Mouse (Mus musculus) frontal cortex, postnatal 10 days (tissue): ENCODE measurements around the gene Tmem81.
"Not testable (repeated sequence)": the region's sequence is repeated elsewhere in the genome, so short reads cannot be mapped to it uniquely, and the experiment has no call there.

Experiments
- DNase-seq, 2 experiments: peaks; one replicate each; pipeline ENCODE4 v3.0.0; 2022; ENCODE audit warnings: low spot score in 2 of 2, mixed read lengths in 1 of 2

Gene Tmem81

DNA sequence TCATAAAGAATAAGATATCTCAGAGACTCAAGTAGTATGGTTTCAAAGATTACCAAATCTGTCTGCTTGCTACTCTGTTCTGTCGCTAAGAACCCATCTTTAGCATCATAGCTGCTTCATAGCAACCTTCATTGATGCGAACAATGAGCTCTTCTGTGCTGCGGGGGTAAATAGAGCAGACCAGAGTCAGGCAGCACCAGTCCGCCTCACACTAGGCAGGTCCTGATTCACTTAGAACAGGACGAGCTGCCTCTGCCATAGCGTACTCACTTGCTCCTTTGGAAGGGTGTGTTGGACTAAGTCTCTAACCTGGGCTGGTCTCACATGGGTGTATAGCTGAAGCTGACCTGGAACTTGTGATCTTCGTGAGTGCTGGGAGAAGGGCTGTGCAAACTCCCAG is at the start of gene Tmem81:
Gene Tmem81 (plus strand): TSS at position 173 of the 400 bp plus-strand sequence.
- no peak for DNase-seq

DNA sequence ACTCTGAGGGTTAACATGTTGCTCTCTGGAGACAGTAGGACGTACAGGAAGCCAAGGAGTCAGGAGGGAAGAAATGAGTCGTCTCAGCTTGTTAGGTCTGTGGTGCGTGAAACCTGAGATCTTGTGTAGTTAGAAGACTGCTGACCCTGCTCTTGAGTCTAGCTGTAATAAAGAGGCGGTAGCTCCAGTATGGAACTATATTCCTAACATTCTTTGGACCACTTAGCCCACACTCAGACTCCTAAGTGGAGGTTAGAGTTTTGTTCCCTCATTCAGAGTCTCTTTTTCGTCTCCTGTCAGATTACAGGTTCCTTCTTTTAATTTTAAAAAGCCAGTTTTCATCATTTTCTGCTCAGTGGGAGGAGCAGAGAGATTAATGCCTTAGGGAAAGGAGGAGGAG is 41.4 kb upstream of the Tmem81 start:
- no peak for DNase-seq

DNA sequence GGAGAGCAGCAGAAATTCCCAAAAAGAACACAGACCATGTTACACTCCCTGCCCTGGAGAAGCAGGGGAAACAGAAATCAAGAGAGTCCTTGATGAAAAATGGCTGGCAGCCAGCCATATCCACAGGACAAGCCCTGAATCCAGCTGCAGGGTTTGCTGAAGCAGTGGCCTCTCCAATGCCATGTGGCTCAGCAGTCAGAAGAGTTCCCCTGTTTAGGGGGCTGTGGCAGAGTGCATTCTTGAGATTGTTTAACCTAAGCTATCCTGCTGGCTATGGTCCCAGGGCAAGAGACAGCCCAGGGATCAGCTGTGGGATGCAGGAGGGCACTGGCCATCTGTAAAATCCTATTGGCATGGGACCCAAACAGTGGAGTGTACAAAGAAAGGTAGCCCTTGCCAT is 37.1 kb upstream of the Tmem81 start:
- no peak for DNase-seq

DNA sequence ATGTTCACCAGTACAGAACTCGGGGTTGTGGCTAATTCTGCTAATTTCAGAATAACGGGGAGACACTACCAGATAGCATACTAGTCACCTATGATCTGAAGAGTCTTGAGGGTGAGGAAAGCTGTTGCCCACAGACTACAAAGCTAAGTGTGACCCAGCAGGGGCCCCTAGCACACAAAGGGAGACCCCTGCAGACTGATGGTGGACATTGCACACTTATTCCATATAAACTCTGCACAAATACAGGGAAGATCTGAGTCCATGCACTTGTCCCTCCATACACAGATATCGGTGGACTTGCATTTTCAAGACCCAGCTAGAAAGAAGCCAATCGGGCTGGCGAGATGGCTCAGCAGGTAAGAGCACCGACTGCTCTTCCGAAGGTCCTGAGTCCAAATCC is 36.5 kb upstream of the Tmem81 start:
- no peak for DNase-seq

DNA sequence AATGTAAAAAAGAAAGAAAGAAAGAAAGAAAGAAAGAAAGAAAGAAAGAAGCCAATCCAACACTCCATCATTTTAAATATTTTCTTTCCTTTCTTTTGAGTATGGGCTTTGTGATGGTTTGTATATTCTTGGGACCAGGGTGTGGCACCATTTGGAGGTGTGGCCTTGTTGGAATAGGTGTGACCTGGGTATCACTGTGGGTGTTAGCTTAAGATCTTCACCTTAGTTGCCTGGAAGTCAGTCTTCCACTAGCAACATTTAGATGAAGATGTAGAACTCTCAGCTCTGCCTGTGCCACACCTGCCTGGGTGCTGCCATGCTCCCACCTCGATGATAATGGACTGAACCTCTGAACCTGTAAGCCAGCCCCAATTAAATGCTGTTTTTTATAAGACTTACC is 36.0 kb upstream of the Tmem81 start:
- DNase-seq, result not testable (repeated sequence)

DNA sequence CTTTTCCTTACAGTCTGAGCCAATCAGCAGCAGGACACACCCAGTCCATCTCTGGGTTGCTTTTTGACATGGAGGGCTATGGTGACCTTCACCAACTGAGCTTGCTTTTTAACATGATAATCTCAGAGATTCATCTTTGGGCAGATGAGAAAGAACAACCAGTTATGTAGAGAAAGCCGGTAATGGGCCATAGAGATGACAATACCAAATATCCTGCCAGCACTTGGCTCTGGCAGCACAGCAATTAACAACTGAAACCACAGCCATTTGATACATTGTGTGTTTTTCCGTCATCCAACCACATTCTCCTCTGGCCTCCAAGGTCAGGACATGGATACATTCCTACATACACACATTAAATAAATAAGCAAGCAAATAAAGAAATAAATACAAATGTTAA is 35.0 kb upstream of the Tmem81 start:
- no peak for DNase-seq

DNA sequence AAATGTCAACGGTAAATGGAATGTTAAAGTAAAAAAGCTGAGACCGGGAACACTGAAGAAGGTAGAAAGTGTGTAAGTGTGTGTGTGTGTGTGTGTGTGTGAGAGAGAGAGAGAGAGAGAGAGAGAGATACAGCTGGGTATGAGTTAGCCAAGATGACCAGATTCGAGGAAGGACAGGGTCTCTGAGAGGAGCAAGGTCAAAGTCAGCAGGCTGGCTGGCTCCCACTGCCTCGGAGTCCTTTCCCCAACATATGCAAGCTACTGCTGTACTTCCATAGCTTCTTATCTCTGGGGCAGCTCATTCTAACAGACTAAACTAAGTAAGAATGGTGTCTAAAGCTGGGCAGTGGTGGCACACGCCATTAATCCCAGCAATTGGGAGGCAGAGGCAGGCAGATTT is 34.5 kb upstream of the Tmem81 start:
- DNase-seq, result no peak

DNA sequence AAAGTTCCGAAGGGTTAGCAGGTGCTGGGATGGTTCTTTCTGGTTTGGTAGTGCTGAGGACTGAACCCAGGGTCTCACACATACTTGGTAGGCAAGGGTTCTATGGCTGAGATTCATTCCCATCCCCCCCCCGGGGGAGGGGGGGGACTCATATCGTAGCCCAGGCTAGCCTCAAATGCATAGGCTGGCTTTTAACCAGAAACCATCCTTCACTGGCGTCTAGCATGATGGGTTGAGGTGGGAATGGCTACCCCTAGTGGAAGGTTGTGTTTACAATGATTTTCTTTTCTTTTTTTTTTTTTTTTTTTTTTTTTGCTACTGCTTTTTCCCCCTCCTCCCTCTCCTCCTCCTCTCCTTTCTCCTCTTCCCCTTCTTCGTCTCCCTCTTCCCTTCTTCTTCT is 33.5 kb upstream of the Tmem81 start:
- no peak for DNase-seq

DNA sequence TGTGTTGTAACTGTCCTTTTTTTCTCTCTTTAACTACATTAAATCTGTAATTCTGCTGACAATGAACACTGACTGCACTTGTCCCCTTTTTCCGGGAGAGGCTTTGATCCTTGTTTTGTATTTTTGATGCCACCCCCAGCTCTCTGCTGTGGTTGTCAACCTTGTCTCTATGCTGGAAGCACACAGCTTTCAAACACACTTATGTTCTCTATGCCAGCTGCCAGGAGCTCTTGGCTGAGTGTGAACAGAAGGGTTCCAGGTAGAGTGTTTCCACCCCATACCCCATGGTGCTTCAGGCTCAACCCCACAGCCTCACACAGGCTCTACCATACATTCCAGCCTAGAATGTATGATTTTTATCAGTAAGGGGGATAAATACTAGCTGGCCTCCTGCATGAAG is 31.5 kb upstream of the Tmem81 start:
- DNase-seq, result no peak

DNA sequence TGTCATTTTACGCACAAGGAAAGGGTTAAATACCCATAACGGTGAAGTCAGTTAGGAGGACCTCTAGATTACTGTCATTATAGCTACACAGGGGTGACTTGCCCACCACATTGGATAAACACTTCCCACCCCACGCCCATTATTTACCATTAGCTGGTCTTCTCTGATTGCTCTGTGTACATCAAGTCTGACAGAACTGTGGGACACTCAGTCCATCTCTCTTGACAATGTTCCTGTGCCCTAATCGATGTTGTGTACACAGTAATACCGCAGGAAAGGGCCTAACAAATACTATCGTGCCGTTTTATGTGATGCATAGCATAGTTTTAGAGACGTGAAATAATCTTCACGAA is 29.5 kb upstream of the Tmem81 start:
- DNase-seq, result no peak

DNA sequence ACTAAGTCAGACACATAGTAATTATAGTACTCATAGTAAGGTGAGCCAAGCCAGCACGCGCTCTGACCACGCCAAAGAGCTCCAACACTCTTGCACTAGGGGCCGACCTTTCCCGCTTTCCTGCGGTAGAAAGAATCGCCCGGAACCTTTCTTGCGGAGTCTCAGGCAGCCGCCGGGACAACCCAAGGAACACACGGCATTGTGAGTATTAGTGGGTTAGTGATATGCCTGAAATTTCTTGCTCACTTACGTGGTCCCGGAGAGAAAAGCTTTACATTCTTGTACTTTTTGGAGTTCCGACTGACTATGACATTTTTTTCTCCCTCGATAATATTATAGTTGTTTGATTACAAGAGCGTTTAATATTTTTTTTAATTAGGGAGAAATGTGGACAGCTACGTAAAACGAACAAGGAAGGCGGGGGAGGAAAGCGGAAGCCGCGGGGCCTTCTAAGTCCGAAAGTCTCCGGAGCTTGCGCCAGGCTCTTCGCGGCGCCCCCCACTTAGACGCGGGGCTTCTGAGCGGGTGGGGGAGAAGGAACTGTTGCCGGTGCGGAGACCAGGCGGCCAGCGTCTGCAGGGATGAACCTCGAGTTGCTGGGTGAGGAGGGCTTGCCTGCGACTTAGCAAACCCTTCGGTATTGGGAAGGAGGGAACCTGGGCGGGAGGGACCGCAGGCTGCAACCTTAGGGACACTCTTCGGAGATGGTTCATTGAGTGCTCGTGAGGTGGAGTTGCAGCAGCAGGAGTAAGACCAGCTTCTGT is 28.9 kb upstream of the Tmem81 start, which contains the start of gene Rbbp5:
Gene Rbbp5 (plus strand): TSS at position 438 of the 764 bp plus-strand sequence.
- peak; percentile 75 to 83 for DNase-seq

DNA sequence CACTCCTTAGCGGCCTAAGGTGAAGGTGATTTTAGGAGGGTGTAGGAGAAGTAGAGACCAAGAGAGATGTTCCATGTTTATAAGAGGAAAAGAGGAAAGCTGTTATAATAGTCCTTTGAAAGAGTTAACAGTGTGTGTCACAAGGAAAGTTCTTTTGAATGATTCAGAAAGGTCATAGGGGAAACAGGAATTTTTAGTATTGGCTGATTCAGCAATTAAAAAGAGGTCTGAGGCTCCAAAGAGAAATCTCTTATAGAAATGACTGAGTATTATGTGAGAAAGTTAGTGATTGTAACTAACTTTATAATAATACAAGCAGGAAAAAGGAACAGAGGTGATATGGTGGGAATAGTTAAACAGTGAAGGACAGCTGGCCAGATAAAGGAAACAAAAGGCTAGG is 26.6 kb upstream of the Tmem81 start:
- no peak for DNase-seq

DNA sequence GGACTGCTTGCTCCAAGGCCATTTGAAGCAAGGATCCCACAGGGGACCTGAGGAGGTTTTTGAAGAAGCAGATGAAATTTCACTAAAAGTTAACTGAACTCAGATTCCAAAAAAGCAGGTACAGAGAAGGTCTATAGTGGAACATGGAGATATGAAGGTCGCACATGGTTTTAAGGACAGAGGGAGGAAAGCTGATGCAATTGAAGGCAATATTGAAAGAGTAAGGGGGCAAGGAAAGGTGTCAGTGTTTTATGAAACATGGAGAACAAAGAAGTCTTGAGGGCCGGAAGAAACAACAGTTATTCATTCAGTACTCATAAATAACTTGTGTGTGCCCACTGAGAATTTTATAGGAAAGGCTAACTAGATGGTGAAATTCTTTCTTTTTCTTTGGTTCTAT is 24.4 kb upstream of the Tmem81 start:
- DNase-seq, result no peak

DNA sequence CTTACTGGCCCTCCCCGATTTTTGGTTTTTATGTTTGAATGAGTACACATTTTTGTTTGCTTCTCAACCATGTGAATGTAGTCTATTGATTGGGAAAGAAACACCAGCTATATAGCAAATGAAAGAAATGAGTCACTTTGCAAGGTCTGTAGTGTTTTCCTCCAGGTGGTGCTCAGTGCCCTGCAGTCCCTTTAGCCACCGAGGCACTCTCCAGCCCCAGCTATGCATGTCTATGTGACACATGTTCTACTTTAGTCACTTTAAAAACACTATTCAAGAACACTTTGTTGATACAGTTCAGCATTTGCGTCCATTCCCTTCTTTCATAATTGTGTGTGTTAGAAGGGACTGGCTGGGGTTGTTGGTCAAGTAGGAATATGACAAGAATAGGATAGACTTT is 22.8 kb upstream of the Tmem81 start:
- DNase-seq, result no peak

DNA sequence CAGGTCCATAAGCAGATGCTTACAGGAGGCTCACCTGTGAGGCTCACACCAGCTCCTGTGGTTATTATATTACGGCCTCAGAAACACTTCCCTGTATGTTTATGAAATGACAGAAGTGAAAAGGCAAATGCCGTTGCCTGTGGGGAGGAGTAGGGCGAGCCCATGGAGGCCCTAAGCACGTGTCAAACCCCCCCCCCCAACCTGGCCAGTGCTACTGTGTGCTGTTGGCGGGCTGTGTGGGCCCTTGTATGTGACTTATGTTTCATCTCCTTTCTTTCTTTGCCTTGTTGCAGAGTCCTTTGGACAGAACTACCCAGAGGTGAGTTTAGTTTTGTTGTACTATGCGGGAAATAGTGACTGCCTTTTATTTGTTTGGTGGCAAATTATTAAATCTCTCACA is 22.3 kb upstream of the Tmem81 start:
- no peak for DNase-seq

DNA sequence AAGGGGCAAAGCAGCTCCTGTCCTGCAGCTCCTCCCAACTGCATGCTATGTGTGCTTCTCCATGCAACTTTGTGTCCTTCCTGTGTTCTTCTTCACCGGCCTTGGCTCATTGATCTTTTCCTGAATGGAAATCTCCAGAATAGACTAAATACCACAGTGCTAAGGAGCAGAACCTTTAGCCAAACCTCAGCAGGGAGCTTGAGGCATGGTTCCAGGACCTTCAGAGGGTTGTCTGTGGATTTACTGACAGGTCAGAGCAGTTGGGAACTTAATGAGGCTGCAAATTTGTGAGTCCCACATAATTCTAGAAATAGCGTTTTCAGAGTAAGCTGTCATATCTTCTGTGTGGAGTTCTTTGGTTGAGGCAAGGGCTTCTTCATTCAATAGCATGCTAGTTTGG is 5.5 kb upstream of the Tmem81 start:
- DNase-seq, result no peak

DNA sequence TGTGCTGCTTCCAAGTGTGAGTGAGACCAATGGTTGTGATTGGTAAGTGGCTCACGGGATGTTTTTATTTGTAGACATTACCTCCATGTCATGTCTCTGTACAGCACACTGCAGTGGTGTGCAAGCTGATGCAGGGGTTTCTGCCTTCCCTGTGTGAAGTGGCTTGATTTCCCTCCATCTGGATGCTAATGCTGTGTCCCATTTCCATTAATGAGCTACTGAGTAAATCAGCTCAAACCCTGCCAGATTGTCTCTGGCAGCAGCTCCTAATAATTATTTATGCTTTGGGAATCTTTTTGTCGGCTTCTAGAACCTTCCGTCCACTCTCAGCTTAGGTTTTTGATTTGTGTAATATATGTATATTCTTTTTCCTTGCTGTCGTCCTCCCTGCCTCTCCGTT is 875 bp upstream of the Tmem81 start:
- DNase-seq, result no peak

DNA sequence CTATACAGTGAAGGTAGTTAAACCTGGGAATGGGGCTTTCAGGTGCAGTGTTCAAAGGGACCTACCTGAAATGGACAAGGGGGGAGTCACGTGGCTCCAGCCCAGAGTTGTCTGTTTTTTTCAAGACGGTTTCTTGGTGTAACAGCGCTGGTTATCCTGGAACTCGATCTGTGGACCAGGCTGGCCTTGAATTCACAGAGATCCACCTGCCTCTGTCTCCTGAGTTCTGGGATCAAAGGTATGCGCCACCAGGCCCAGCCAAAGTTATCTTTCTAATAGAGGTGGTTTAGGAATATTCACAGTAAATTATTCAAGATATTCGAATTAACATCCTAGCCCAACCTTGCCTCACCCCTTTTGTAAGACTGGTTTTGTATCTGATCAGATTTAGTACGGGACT is 626 bp downstream of the Tmem81 start:
- DNase-seq, result no peak

DNA sequence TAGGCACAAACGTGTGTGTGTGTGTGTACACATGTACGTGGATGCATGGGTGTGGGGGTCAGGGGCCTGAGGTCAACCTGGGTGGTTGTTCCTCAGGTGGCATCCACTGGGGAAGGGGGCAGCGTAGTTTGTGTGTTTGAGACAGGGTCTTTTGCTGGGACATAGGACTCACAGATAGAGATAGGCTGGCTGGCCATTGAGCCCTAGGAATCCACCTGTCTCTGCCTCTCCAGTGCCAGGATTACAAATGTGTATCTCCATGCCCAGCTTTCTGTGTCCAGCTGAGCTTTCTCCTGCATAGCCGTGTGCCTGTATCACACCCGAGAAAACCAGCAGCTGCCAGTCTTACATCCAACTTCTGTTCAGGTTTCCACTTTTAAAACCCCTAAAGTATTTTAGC is 3.7 kb downstream of the Tmem81 start:
- DNase-seq, result no peak

DNA sequence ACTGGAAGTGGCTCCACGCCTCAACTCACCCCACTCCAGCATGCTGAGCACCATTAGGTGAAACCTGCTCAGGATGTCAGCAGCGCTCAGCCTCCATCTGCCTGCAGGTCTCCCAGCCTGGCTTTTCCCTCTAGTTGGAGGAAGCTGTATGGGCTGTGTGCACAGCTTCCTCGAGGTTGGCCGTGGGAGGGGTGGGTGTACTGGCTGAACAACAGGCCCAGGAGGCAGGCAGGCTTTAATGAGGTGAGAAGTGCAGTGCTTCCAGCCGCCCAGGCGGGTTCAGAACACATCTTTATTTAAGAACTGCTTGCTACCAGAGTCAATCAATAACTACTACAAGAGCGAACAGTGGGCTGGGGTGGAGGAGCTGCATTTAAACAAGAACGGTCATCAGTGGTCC is 5.5 kb downstream of the Tmem81 start:
- DNase-seq, result no peak

DNA sequence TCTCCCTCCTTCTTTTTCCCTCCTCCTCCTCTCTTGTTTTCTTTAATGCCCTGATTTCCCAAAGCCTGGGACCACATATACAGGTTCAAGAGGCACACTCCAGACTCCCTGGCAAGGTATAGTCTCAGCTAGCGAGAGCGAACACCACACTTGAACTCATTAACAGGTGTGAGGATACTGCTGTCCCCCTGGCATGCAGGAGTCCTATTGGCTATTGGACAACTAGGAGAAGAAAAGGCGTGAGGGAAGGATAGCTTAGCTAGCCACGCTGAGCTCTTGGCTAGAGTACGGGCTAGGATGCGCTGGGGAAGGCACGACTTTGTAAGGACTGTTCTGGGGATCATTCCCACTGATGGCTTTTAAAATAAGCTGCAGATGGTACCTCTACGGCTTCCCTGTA is 6.1 kb downstream of the Tmem81 start:
- DNase-seq, result no peak

DNA sequence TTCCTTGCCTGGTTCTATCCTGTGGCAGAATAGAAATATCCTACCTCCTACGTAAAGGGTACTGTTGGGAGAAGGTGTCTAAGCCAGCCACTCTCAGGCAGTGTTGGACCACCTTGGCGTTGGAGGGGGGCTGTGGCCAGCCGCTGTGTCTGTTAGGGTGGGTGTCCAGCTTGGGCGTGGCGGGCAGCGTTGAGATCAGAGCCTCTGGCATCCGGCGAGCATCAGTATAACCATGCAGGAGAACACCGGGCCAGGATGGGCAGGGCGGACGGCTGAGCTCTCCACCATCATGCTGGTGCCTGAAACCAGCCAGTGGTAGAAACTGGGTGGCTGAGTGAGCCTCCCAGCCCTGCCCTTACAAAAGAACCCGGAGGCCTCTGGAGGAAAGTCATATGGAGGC is 9.3 kb downstream of the Tmem81 start:
- no peak for DNase-seq

DNA sequence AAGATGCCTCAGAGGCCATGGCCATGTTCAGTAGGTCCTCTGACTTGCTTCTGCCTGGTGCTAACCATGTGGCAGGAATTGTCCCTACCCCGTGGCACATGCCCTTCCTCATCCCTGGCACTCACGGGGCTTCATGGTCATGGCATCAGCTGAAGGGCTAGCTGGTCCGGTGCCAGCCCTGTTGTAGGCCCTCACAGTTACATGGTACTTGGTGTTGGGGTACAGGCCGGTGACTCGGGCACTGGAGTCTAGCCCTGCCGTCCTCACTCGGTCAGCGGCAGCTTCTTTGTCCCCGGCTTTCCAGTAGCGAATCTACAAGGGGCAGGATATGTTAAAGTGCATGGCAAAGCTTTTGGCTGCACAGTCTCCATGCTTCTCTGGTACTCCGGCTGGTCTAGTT is 10.7 kb downstream of the Tmem81 start:
- no peak for DNase-seq

DNA sequence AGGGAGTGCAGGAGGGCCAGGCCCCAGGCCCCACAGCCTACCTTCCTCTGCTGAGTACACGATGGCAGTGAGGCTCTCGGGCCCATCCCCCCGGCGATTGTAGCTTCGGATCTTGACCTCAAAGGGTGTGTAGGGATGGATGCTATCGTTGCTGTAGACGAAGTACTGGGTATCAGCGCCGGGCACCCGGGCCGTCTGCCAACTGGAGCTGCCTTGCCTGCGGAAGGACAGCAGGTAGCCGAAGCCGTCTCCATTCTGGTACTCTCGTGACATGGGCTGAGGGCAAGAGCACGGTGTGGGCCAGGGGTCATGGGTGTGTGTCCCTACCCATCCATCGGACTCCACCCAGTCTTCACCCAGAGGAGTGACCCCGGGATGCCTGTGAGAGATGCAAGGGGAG is 12.6 kb downstream of the Tmem81 start:
- DNase-seq, result no peak
